Mouse (Mus musculus): ENCODE results near the gene Trmt2a.

The Trmt2a gene

DNA sequence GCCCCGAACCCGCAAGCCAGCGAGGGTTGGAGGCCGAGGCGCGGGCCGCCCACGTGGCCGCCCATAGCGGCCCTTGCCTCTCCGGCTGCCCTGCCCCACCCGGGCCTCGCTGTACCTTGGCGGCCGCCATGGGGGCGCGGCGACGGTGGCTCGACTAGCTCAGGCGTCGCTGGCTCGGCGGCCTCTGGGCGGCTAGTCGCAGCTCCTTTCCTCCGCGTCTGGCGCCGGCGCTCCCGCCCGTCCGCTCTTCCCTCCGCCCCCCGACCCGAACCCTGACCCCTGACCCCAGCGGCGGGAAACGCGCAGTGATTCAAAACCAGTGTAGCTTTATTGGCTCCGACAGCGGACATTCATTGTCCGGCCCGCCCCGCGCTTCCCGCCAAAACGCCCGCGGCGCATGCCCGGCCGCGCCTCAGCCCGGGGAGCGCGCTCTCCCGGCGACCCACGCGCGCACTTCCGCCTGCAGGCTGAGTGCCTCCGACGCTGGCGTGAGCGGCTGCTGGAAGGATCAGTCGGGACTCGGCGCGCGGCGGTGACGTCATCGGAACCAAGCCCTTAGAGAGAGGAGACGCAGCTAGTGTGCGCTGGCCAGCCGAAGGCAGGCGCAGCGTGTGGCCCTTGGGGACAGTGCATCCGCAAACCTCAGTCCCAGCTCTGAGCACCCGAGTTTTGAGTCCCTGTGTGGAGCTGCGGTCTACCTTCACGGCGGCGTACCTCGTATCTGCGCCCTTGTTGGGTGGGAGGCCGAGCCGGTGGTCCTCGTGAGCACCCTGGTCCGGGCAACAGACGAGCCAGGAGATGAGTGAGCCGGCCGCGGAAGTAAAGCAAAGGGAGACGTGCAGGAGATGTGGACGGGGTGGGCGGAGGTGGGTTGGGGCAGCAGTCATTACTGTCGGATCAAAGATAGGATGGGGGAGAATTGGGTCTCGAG lies at the start of gene Trmt2a, which contains the start of gene Ranbp1:
Gene Trmt2a, plus strand, starts transcription at position 247 of the 931 bp plus-strand sequence.
Gene Ranbp1, minus strand, starts transcription at position 300 of the 931 bp plus-strand sequence.
- peak; percentile 99 for DNase-seq (ENCODE audit: low read depth, low spot score)

- DNase-seq (ENCODE audit: low read depth, low spot score): no peak
These were observed 48.4 kb upstream of the Trmt2a start for GRCm38 (mm10) chr16:18200062-18200461.

DNA sequence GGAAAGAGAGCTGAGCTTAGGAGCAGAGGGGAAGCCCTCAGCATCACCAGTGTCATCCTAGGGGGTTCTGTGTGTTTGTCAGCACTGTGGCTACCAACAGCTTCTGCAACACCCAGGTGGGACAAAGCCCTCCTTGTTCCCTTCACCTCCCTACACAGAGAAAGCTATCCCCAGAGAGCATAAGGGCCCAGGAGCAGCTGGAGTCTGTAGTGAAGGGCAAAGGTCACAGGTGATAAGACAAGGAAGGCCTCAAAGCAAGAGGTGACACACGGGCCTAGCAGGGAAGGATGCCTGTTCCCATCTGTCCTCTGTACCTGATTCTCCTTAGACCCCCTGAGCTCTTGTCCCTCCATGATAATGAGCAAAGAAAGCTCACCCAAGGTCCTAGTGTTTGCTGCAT lies 46.9 kb upstream of the Trmt2a start:
- no peak for DNase-seq (ENCODE audit: low read depth, low spot score)

DNA sequence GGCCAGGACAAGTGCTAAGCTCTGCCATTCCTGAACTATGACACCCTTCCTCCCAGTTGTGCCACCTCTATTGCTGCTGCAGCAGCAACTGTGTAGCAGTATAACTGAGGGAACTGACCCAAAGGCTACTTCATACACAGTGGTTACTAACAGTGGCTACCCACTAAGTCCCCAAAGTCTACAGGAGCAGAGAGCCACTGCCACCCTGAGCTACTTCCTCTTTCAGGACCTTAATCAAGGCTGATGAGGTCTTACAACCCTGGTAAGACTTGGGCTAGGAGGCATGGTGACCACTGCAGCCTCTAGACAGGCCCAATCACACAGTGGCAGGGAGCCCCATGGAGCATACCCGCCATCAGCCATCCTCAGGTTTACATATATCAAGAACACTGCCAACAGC lies 46.4 kb upstream of the Trmt2a start:
- DNase-seq (ENCODE audit: low read depth, low spot score): no peak

- DNase-seq (ENCODE audit: low read depth, low spot score): no peak
These were observed 44.9 kb upstream of the Trmt2a start for GRCm38 (mm10) chr16:18203430-18204091.

DNA sequence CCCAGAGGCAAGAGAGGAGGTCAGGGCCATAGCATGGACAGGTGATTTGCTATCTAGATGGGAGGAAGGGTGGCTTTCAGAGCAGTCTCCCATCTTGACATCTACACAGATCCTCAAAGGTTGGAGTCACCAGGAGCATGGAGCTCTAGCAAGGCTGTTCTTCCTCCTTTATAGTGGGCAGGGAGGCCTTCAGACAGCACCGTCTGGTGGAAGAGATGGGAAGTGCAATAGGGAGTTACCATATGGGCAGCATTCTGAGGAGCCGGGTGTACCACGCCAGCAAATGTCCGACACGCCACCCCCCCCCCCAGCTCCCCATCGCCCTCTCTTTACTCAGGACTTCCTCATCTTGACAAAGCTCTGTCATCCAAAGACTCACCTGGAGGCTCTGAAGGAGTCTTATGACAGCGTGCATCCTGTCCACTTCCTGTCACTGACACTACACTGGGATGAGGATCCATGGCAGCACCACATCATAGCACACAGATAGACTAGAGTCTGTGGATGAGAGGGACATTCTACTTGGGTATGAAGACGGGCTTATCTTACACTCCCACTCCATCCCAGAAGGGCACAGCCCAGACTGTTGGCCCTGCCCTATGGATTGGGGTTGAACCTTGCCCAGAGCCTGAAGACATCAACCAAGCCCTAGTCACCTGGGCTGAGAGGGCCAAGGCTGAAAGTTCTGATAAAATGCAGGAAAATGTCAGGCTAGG lies 37.6 kb upstream of the Trmt2a start:
- peak; percentile 85 for DNase-seq (ENCODE audit: low read depth, low spot score)

- peak; percentile 93 for DNase-seq (ENCODE audit: low read depth, low spot score)
These were observed 36.9 kb upstream of the Trmt2a start for GRCm38 (mm10) chr16:18211417-18212171.

GRCm38 (mm10) chr16:18213689-18214088 lies 34.8 kb upstream of the Trmt2a start:
- DNase-seq (ENCODE audit: low read depth, low spot score): peak; percentile 88

DNA sequence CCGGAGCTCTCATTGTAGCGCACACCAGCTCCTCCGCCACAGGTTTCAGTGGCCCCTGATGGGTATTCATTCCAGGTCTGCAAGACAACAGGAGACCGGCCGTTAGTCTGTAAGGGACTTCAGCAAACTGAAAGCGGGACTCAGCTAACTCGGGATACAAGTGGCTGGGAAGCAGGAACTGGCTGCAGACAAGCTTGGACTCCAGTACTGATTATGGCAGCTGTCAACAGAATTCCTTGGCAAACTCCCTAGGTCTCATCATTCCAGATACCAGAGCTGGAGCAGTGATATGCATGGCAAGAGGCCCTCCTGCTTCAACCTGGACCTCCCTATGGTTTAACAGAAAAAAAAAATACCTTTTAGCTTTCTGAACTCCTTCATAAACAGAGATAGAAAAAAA lies 33.6 kb upstream of the Trmt2a start:
- DNase-seq (ENCODE audit: low read depth, low spot score): peak; percentile 48

GRCm38 (mm10) chr16:18217579-18217978 lies 30.9 kb upstream of the Trmt2a start, which contains the start of gene Ccdc188:
Gene Ccdc188, plus strand, starts transcription at chr16:18217879.
- DNase-seq (ENCODE audit: low read depth, low spot score): no peak

DNA sequence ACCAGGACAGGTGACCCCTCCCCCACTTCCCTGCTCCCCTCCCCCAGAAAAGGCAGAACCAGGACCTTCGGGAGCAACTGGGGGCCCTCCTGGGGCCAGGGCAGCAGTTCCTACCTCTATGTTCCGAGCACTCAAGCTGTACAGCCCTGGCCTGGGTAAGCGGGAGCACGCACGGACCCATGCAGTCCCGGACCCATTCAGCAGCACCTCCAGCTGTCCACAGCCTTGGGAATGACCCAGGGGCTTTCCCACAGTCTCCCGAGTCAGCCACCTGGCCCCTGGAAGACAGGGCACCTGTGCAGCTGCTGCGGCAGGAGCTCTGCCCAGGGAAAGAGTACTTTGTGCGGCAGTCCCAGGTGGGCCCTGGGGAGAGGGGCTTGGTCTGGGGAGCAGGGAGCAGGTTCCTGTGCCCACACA lies 29.9 kb upstream of the Trmt2a start:
- no peak for DNase-seq (ENCODE audit: low read depth, low spot score)

DNA sequence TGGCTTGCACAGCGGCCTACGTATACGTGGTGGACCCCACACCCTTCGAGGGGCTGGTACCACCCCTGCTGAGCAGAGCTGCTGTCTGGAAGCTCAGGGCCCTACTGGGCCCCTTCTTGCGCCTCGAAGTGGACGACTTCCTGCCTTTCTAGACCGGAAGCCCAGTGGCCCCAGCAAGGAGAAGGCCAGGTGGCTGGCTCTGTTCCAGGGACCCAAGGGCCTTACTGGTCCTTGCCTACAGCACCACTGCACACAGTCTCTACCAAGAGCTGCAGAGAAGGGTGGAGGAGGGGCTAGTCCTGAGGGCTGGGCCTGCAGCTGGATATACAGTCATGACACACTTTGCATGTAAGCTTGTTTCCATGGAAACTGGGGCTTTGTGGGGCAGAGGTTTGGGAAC lies 28.5 kb upstream of the Trmt2a start:
- peak; percentile 77 for DNase-seq (ENCODE audit: low read depth, low spot score)

DNA sequence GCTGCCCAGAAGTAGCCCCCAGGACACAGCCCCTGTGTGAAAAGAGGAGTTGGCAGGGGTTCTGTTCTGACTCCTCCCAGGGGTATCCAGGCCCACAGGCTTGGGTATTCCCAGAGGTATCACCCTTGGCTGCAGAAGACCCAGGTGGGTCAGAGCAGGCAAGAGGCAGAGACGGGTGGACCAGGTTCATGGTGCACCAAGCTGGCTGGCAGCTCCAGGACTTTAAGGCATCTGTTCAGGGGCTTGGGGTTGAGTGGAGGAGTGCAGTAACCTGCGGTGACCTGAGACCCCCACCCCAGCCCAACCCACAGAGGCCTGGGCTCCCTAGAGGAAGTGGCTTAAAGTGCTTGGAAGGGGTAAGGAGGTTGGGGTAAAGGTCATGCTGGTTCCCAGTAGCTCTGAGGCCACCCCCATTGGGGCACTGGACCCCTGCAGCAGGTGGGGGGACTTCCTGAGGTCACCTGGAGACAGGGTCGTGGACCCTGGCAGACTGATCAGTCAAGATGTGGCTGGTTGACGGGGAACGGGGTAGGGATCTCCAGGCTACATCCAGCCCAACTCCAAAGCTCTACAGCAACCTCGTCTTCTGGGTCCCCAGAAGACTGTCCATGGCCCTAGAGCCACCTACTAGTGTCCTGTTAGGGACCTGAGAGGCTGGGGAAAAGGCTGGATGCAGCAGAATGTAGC lies 27.5 kb upstream of the Trmt2a start:
- no peak for DNase-seq (ENCODE audit: low read depth, low spot score)

DNA sequence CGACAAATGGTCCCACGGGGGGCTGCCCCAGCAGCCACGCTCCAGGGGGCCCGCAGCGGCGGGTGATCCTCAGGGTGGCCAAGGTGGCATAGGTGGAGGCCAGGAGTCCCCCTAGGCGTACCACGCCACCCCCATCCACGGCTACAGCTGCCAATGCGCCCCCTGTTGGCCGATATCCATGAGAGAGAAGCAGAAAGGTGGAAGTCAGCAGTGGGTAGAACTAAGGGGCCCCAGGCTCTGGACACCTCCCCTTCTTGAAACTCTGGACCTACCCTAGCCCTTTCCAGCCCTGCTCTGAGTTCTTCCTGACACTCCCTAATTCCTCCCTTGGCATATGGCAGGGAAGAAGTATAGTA lies 27.0 kb upstream of the Trmt2a start:
- no peak for DNase-seq (ENCODE audit: low read depth, low spot score)

GRCm38 (mm10) chr16:18222188-18222587 lies 26.3 kb upstream of the Trmt2a start:
- DNase-seq (ENCODE audit: low read depth, low spot score): no peak

DNA sequence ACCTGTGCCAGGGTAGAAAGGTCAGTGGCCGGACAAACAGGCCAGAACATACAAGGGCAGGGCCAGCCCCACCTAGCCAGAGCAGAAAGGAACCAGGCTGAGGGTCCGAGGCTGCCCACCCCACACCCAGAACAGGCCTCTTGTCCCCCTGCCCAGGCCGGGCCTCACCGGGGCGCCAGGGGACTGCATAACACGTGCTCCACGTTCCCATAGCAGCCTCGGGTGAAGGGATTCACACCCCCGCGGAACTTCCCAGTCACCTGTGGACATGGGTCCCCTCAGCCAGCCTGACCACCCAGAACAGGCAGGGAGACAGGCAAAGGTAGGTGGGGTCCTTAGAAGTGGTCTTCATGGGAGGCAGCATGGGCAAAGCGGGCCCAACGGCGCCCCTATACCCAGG lies 21.3 kb upstream of the Trmt2a start:
- no peak for DNase-seq (ENCODE audit: low read depth, low spot score)

- no peak for DNase-seq (ENCODE audit: low read depth, low spot score)
These were observed 20.5 kb upstream of the Trmt2a start for GRCm38 (mm10) chr16:18227897-18228422.

DNA sequence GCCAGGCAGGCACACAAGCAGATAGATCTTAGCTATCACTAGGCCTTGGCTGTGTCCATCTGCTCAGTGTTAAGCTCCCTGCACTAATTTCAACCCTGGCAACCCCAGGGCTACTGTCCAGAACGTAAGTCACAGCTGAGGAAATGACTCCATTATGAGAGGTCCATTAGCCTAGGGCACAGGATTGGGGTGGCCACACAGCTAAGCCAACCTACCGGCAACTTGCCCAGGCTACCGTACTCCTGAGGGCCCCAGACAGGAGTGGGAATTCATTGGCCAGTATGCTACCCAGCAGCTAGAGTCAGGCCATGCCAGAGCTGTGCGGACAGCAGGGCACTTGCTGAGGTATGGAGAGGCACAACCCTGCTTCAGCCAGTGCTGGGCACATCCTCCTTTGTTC lies 19.6 kb upstream of the Trmt2a start:
- DNase-seq (ENCODE audit: low read depth, low spot score): peak; percentile 89

DNA sequence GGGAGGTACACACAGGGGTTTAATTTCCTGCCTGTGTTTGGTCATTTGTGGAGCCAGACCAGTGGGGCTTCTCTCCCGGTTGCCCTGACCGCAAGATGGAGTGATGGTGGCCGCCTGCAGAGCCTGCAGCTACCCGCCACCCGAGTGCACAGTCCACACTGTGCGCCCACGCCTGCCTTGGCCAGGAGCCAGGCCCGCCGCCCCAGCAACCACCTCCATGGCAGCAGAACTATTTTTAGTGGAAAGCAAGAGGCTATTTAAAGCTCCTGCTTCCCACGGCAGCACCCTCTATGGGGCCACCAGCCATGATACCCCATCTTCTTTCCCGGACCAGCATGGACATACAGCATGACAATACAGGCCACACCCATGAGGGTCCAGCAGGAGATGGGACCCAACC lies 18.9 kb upstream of the Trmt2a start:
- peak; percentile 90 for DNase-seq (ENCODE audit: low read depth, low spot score)

DNA sequence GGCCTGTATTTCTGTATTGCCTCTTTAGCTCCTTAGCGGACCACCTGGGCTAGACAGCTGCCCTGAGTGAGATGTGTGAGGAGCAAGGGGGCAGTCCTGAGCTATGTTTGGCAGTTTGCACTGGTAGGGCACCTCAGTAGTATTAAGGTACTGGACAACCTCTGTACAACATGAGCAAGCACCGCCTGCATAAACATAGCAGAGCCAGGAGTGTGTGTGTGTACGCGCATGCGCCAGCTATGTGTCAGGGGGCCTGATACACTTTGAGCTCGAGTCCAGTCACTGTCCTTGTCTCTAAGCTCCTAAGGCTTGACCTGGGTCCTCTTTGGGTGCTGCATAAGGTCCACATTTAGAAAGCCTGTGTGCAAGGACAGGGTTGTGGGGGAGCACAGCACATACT lies 17.9 kb upstream of the Trmt2a start:
- peak; percentile 32 for DNase-seq (ENCODE audit: low read depth, low spot score)

GRCm38 (mm10) chr16:18231047-18231446 lies 17.4 kb upstream of the Trmt2a start:
- DNase-seq (ENCODE audit: low read depth, low spot score): no peak
